Mouse (Mus musculus) limb, embryonic 10.5 days (tissue): ENCODE measurements around the gene Gsdme. TPM values are rescaled to one million over a fixed set of nuclear protein-coding genes. Genes with fewer than 3 reads are reported as not detected.

ENCODE experiments used
- DNase-seq: peaks from one replicate; pipeline ENCODE4 v3.0.0-alpha.2; 2017; ENCODE audit warnings: low spot score
- H3K27ac ChIP-seq: fragments of 300-500 bp; sonication (generic); 2 replicates; pipeline ENCODE4 v1.5.1; 2016; ENCODE audit warnings: mild to moderate bottlenecking
- H3K27me3 ChIP-seq: fragments of 300-500 bp; sonication (generic); 2 replicates; pipeline ENCODE4 v1.6.1; 2016; ENCODE audit warnings: low read depth, mild to moderate bottlenecking; ENCODE audit not compliant: poor library complexity, severe bottlenecking
- H3K36me3 ChIP-seq: fragments of 300-500 bp; sonication (generic); 2 replicates; pipeline ENCODE4 v1.6.1; 2016; ENCODE audit warnings: mild to moderate bottlenecking, moderate library complexity
- H3K4me1 ChIP-seq: fragments of 300-500 bp; sonication (generic); 2 replicates; pipeline ENCODE4 v1.6.1; 2016
- H3K4me3 ChIP-seq: fragments of 300-500 bp; sonication (generic); 2 replicates; pipeline ENCODE4 v1.5.1; 2016; ENCODE audit warnings: mild to moderate bottlenecking, moderate library complexity
- H3K9me3 ChIP-seq: fragments of 300-500 bp; sonication (generic); replicated peaks from 2 replicates; pipeline ENCODE4 v1.6.1; 2016; ENCODE audit warnings: mild to moderate bottlenecking
- WGBS: fragments of 180-500 bp; shearing (Covaris S2); methylation state at CpG from one replicate; pipeline ENCODE4 v1.1.7; 2016; 5-methylcytosine and 5-hydroxymethylcytosine counted together
- polyA plus RNA-seq: library from polyadenylated mRNA; unstranded; fragments of >200 nt; fragmentation: Nextera tagmentation; extraction: Ambion mirVana; gene quantifications from 2 replicates; pipeline ENCODE4 v1.2.1, GENCODE M21; 2016

The Gsdme gene
- polyA plus RNA-seq, 1 experiment from 2014 or later, result 46.4 TPM

- H3K4me1 ChIP-seq, result no peaks in the 10 kb centered on the region
- H3K27me3 ChIP-seq, result no peaks in the 10 kb centered on the region
- WGBS, result 71% methylated on average over 2 of the region's 2 CpGs
Measured at GRCm38 (mm10) chr6:50237963-50238362, 25.7 kb downstream of the Gsdme start.

GRCm38 (mm10) chr6:50232984-50233383 is 30.7 kb downstream of the Gsdme start:
- no peak for DNase-seq
- H3K4me1 ChIP-seq, result no peaks in the 10 kb centered on the region
- no peaks in the 10 kb centered on the region for H3K27me3 ChIP-seq
- no peak overlapping the region for H3K4me3 ChIP-seq
- H3K27ac ChIP-seq, result no peak overlapping the region
- 75% methylated on average over 1 of the region's 1 CpGs for WGBS
- no peaks in the 10 kb centered on the region for H3K36me3 ChIP-seq
- no peaks in the 10 kb centered on the region for H3K9me3 ChIP-seq

More at GRCm38 (mm10) chr6:50237963-50238362, 25.7 kb downstream of the Gsdme start:
- Histone ChIP-seq H3K27ac (no peak overlapping the region), H3K4me3 (no peak overlapping the region), H3K36me3 (no peaks in the 10 kb centered on the region), H3K9me3 (no peaks in the 10 kb centered on the region)
- no peak for DNase-seq

- no peak for DNase-seq
- Histone ChIP-seq H3K36me3 (no peaks in the 10 kb centered on the region), H3K4me1 (no peaks in the 10 kb centered on the region), H3K9me3 (no peaks in the 10 kb centered on the region), H3K27ac (no peak overlapping the region), H3K27me3 (no peaks in the 10 kb centered on the region), H3K4me3 (no peak overlapping the region)
- 94% methylated on average over 5 of the region's 5 CpGs for WGBS
Measured at GRCm38 (mm10) chr6:50231288-50231687, 32.4 kb downstream of the Gsdme start.

GRCm38 (mm10) chr6:50228180-50228579 is 35.5 kb downstream of the Gsdme start:
- Histone ChIP-seq H3K27me3 (no peaks in the 10 kb centered on the region), H3K27ac (no peak overlapping the region), H3K36me3 (no peaks in the 10 kb centered on the region), H3K4me1 (no peaks in the 10 kb centered on the region), H3K9me3 (no peaks in the 10 kb centered on the region), H3K4me3 (no peak overlapping the region)
- 82% methylated on average over 5 of the region's 5 CpGs for WGBS
- no peak for DNase-seq

GRCm38 (mm10) chr6:50225232-50225631 is 38.4 kb downstream of the Gsdme start:
- 88% methylated on average over 5 of the region's 5 CpGs for WGBS
- no peak overlapping the region for H3K4me3 ChIP-seq
- no peaks in the 10 kb centered on the region for H3K36me3 ChIP-seq
- no peaks in the 10 kb centered on the region for H3K4me1 ChIP-seq
- H3K27ac ChIP-seq, result no peak overlapping the region
- no peak for DNase-seq
- H3K27me3 ChIP-seq, result no peaks in the 10 kb centered on the region
- H3K9me3 ChIP-seq, result no peaks in the 10 kb centered on the region

- Histone ChIP-seq H3K27me3 (no peaks in the 10 kb centered on the region), H3K36me3 (no peaks in the 10 kb centered on the region), H3K4me1 (peaks cover 2% of the 10 kb centered on the region; the same call in 1 of the 2 replicates), H3K4me3 (no peak overlapping the region), H3K27ac (no peak overlapping the region), H3K9me3 (no peaks in the 10 kb centered on the region)
- 94% methylated on average over 4 of the region's 4 CpGs for WGBS
- DNase-seq, result no peak
Measured at GRCm38 (mm10) chr6:50223606-50224005, 40.1 kb downstream of the Gsdme start.

GRCm38 (mm10) chr6:50222986-50223385 is 40.7 kb downstream of the Gsdme start:
- Histone ChIP-seq H3K27me3 (no peaks in the 10 kb centered on the region), H3K27ac (no peak overlapping the region), H3K4me3 (no peak overlapping the region), H3K4me1 (peaks cover 4% of the 10 kb centered on the region; the same call in 1 of the 2 replicates), H3K9me3 (no peaks in the 10 kb centered on the region), H3K36me3 (no peaks in the 10 kb centered on the region)
- 81% methylated on average over 5 of the region's 5 CpGs for WGBS
- no peak for DNase-seq

GRCm38 (mm10) chr6:50222351-50222750 is 41.3 kb downstream of the Gsdme start:
- H3K27me3 ChIP-seq, result no peaks in the 10 kb centered on the region
- peaks cover 4% of the 10 kb centered on the region; the same call in 1 of the 2 replicates for H3K4me1 ChIP-seq
- no peak for DNase-seq
- no peak overlapping the region for H3K27ac ChIP-seq
- no peaks in the 10 kb centered on the region for H3K9me3 ChIP-seq
- no peaks in the 10 kb centered on the region for H3K36me3 ChIP-seq
- no peak overlapping the region for H3K4me3 ChIP-seq
- WGBS, result 66% methylated on average over 5 of the region's 5 CpGs

GRCm38 (mm10) chr6:50220863-50221262 is 42.8 kb downstream of the Gsdme start:
- peak; percentile 58 for DNase-seq
- 53% methylated on average over 6 of the region's 6 CpGs for WGBS
- Histone ChIP-seq H3K9me3 (no peaks in the 10 kb centered on the region), H3K36me3 (no peaks in the 10 kb centered on the region), H3K4me3 (no peak overlapping the region), H3K27ac (no peak overlapping the region), H3K4me1 (peaks cover 4% of the 10 kb centered on the region; the same call in 1 of the 2 replicates), H3K27me3 (no peaks in the 10 kb centered on the region)

GRCm38 (mm10) chr6:50219066-50219465 is 44.6 kb downstream of the Gsdme start:
- H3K36me3 ChIP-seq, result no peaks in the 10 kb centered on the region
- H3K9me3 ChIP-seq, result no peaks in the 10 kb centered on the region
- H3K4me1 ChIP-seq, result peaks cover 4% of the 10 kb centered on the region; the same call in 1 of the 2 replicates
- 0 out of 2 replicates have a peak overlapping the region, but pooled peaks have one; percentile 2 for H3K27ac ChIP-seq
- no peak for DNase-seq
- 89% methylated on average over 6 of the region's 6 CpGs for WGBS
- H3K4me3 ChIP-seq, result no peak overlapping the region
- no peaks in the 10 kb centered on the region for H3K27me3 ChIP-seq

GRCm38 (mm10) chr6:50218628-50219027 is 45.0 kb downstream of the Gsdme start:
- H3K4me3 ChIP-seq, result no peak overlapping the region
- peaks cover 4% of the 10 kb centered on the region; the same call in 1 of the 2 replicates for H3K4me1 ChIP-seq
- H3K27me3 ChIP-seq, result no peaks in the 10 kb centered on the region
- WGBS, result 66% methylated on average over 3 of the region's 3 CpGs
- no peaks in the 10 kb centered on the region for H3K9me3 ChIP-seq
- DNase-seq, result no peak
- no peak overlapping the region; the same call in 1 of the 2 replicates for H3K27ac ChIP-seq
- H3K36me3 ChIP-seq, result no peaks in the 10 kb centered on the region

GRCm38 (mm10) chr6:50215986-50216385 is 47.7 kb downstream of the Gsdme start:
- WGBS, result 86% methylated on average over 4 of the region's 4 CpGs
- H3K27me3 ChIP-seq, result no peaks in the 10 kb centered on the region
- no peaks in the 10 kb centered on the region for H3K9me3 ChIP-seq
- no peak for DNase-seq
- H3K27ac ChIP-seq, result no peak overlapping the region
- no peaks in the 10 kb centered on the region for H3K36me3 ChIP-seq
- H3K4me1 ChIP-seq, result peaks cover 4% of the 10 kb centered on the region; the same call in 1 of the 2 replicates
- H3K4me3 ChIP-seq, result no peak overlapping the region

GRCm38 (mm10) chr6:50215373-50215745 is 48.3 kb downstream of the Gsdme start:
- no peaks in the 10 kb centered on the region for H3K9me3 ChIP-seq
- H3K27ac ChIP-seq, result no peak overlapping the region
- H3K4me3 ChIP-seq, result no peak overlapping the region
- H3K4me1 ChIP-seq, result peaks cover 4% of the 10 kb centered on the region; the same call in 1 of the 2 replicates
- no peak for DNase-seq
- WGBS, result 90% methylated on average over 2 of the region's 2 CpGs
- H3K36me3 ChIP-seq, result no peaks in the 10 kb centered on the region
- no peaks in the 10 kb centered on the region for H3K27me3 ChIP-seq
